Mouse (Mus musculus) lung, postnatal 0 days (tissue): Measurements from ENCODE around the gene Zfp820.

Source experiments
- CTCF ChIP-seq: IDR thresholded peaks from 2 replicates; pipeline ENCODE4 v1.5.1; 2016; ENCODE audit warnings: antibody characterized with exemption, mild to moderate bottlenecking
- EP300 ChIP-seq: IDR thresholded peaks from 2 replicates; pipeline ENCODE4 v1.6.1; 2016; ENCODE audit warnings: antibody characterized with exemption, mild to moderate bottlenecking, control low read depth

DNA sequence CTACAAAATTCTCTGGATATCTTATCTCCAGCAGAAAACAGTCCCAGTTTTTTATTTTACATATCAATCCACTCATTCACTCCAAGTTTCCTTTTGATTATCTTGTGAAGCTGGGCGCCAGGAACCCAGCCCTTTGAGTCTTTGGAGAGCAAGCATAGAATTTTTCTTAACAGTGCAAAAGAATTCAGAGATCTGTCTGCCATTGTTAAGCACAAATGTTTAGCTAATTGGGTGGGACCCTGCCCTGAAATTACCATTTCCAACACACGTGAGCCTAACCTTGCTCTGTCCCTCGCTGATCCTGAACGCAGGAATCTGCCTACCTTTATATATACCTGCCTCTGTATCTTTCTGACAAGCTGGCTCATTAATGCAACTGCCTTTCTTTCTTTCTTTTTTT, 53.3 kb downstream of the Zfp820 start:
- TF ChIP-seq CTCF: no peak
- no peak for TF ChIP-seq EP300
